Mouse (Mus musculus) liver, adult (tissue): ENCODE data around the gene Pptc7.

Experiments used
- GATA4 ChIP-seq: IDR thresholded peaks from 2 replicates; pipeline ENCODE4 v1.6.1; 2014; ENCODE audit warnings: mild to moderate bottlenecking, low read length; ENCODE audit not compliant: insufficient replicate concordance

The Pptc7 gene

DNA sequence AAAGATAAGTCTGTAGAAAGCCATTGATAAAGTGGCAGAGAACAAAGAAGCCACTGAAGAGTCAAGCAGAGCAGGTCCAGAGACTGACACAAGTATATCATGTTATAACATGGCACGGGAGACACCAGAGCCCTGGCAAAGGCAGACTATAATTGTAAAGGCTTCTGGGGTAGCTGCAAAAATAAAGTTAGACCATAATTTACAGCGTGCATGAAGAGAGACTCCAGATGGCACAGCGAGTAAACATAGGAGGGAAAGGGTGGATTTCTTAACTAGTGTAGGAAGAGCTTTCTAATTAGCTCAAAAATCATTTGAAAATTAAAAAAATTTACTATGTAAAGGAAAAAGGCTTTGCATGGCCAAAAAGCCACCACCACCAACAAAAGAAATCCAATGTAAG lies 43.1 kb downstream of the Pptc7 start:
- TF ChIP-seq GATA4 = no peak

GRCm38 (mm10) chr5:122330269-122330668 lies 46.1 kb downstream of the Pptc7 start:
- no peak for TF ChIP-seq GATA4

- no peak for TF ChIP-seq GATA4
These were observed 50.5 kb downstream of the Pptc7 start for GRCm38 (mm10) chr5:122334682-122335081.

GRCm38 (mm10) chr5:122336554-122337294 lies 52.6 kb downstream of the Pptc7 start:
- TF ChIP-seq GATA4 = no peak

DNA sequence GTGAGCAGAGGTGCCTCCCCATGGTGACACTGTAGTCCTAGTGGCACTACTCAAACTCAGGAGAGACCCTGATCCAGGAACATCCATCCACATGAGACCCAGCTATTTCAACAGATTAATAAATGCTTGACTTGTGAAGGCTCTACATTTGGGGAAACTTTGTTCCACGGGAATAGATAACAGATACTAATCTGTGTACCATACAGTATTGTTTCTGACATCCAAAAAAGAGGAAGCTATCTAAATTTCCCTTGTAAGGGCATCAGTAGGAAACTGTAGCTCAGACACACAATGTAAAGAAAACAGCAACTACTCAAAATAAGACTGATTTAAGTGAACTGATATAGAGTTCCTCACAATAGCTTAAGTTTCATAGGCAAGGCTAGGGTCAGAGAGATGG lies 58.7 kb downstream of the Pptc7 start:
- no peak for TF ChIP-seq GATA4

- TF ChIP-seq GATA4 = no peak
These were observed 59.6 kb downstream of the Pptc7 start for GRCm38 (mm10) chr5:122343768-122344167.

- TF ChIP-seq GATA4 = no peak
These were observed 60.1 kb downstream of the Pptc7 start for GRCm38 (mm10) chr5:122344260-122344659.

- no peak for TF ChIP-seq GATA4
These were observed 61.6 kb downstream of the Pptc7 start for GRCm38 (mm10) chr5:122345777-122346176.

- TF ChIP-seq GATA4 = 0 out of 2 replicates have a peak, but pooled peaks have one; percentile 10
These were observed 69.8 kb downstream of the Pptc7 start, which contains the start of the genes Rad9b and Vps29 for GRCm38 (mm10) chr5:122353807-122354491. TSS of gene Rad9b (minus strand) at chr5:122354233. TSS of gene Vps29 (plus strand) at chr5:122354369.

- TF ChIP-seq GATA4 = no peak
These were observed 70.4 kb downstream of the Pptc7 start for GRCm38 (mm10) chr5:122354492-122355067.

- TF ChIP-seq GATA4 = no peak
These were observed 87.5 kb downstream of the Pptc7 start, which contains the start of gene Gpn3 for GRCm38 (mm10) chr5:122371591-122372191. TSS of gene Gpn3 (plus strand) at chr5:122371876.

DNA sequence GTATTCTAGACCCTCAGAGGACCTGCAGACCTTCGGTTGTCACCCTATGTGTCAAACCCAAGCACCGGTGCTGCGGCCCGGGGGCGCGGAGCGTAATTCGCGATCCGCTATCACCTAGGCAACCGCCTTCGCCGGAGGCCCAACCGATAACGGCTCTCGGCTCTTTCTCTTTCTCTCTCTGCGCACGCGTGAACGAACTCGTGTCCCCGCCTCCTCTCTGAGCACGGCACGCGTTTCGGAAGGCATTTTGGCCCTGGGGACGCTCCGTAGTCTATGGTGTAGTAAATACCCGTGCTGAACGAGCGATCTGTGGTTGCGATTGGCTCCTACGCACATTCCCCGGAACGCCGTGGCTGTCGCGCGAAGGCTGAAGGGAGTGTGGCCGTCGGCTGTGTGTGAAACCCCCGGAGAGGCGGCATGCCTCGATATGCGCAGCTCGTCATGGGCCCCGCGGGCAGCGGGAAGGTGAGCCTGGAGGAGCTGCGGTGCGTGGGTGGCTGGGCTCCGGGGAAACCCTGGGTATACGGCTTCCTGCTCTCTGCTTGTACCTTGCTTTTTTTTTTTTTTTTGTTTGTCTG lies 88.1 kb downstream of the Pptc7 start, which contains the start of gene Fam216a:
TSS of gene Fam216a (minus strand) at position 173 of the 578 bp plus-strand sequence.
- TF ChIP-seq GATA4 = peak; percentile 92; the same call in 1 of the 2 replicates

DNA sequence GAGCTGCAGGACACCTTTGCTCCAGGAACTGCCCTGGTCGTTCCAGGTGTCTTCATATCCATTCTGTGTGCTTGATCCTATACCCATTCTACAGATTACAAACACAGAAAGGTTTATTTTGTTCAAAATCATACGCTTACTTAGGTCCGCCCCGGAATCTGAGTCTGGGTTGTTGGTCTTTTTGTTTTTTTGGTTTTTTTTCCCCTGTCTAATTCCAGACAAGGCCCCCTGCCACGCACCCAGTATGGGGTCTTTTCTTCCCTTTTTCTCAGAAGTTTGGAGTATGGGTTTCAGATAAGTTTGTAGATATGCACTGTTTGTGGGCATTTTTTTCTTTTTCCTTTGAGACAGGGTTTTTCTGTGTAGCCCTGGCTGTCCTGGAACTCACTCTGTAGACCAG lies 88.7 kb downstream of the Pptc7 start:
- TF ChIP-seq GATA4 = no peak
